Mouse (Mus musculus): ENCODE data around the gene Crocc2.
"Not testable (repeated sequence)": the region's sequence is repeated elsewhere in the genome, so short reads cannot be mapped to it uniquely, and the experiment has no call there.

GRCm38 (mm10) chr1:93197454-93197853, 28.9 kb downstream of the Crocc2 start:
- TF ChIP-seq CTCF (IDR thresholded peaks at IDR 0.05; ENCODE audit: control insufficient read depth, insufficient read depth, insufficient read length); USF1 (IDR thresholded peaks at IDR 0.05; ENCODE audit: low read depth); MAX (IDR thresholded peaks at IDR 0.05); CEBPB (IDR thresholded peaks at IDR 0.05; ENCODE audit: low read depth); MYOD1 (IDR thresholded peaks at IDR 0.05; ENCODE audit: control insufficient read depth, insufficient read length, low read depth): not testable (repeated sequence)

All from C2C12 (cell line).